9 mouse cellular contexts compared by ENCODE assay signal in genomic region chr17:24723122-24723880, GRCm38 (mm10). TPM values are rescaled to one million over a fixed set of nuclear protein-coding genes. Genes with fewer than 3 reads are reported as not detected.
DNase-seq lines count a peak whose midpoint lies in the region; ATAC-seq and TF ChIP-seq lines count a peak whose summit lies in the region.
"Had no signal": no experiment of that assay in that cellular context is flagged by ENCODE, and none has a peak within 500 bp of the region (broad histone marks: within the 10 kb centered on the region; RNA-seq: fewer than 3 reads in every experiment).

No protein-coding gene starts in this region.

- DNase-seq in heart, postnatal 10 days = no peak
- no peak for DNase-seq in frontal cortex, postnatal 25 days (ENCODE audit: low spot score in 2 of 2)
- no peak for DNase-seq in right cerebral cortex, postnatal 36 days (ENCODE audit: low spot score in 2 of 2)
- no peak for DNase-seq in spleen, postnatal 14 days (ENCODE audit: low spot score in 2 of 2)
- DNase-seq: lung, postnatal 14 days had no signal

- intact Hi-C loops in heart, postnatal 10 days (cut with DNase I) = no loop called here

- H3K4me2 ChIP-seq in heart, embryonic 11.5 days = peak overlapping the region; percentile 88
- peak overlapping the region; percentile 85 for H3K4me2 ChIP-seq in forebrain, embryonic 15.5 days (replicated peaks)
- peak overlapping the region; percentile 71 for H3K4me2 ChIP-seq in liver, embryonic 16.5 days (ENCODE audit: low read depth, low read length)

- no peaks in the 10 kb centered on the region for H3K9me3 ChIP-seq in heart, embryonic 11.5 days (replicated peaks; ENCODE audit: control insufficient read depth, low read length)
- no peaks in the 10 kb centered on the region for H3K9me3 ChIP-seq in E14TG2a.4 (ENCODE audit: low read length)
- H3K9me3 ChIP-seq in forebrain, embryonic 15.5 days = no peaks in the 10 kb centered on the region
- H3K9me3 ChIP-seq in liver, embryonic 16.5 days (replicated peaks; ENCODE audit: control insufficient read depth, low read length) = no peaks in the 10 kb centered on the region

- peaks cover 3% of the 10 kb centered on the region; the same call in 1 of the 2 replicates for H3K27me3 ChIP-seq in heart, embryonic 11.5 days (ENCODE audit: control insufficient read depth, insufficient read depth, low read length)
- no peaks in the 10 kb centered on the region for H3K27me3 ChIP-seq in E14TG2a.4 (ENCODE audit: insufficient read depth, low read length)
- peaks cover 5% of the 10 kb centered on the region; the same call in 1 of the 2 replicates for H3K27me3 ChIP-seq in forebrain, embryonic 15.5 days
- H3K27me3 ChIP-seq in liver, embryonic 16.5 days (ENCODE audit: control insufficient read depth, insufficient read depth, low read depth, low read length) = no peaks in the 10 kb centered on the region; the same call in 1 of the 2 replicates

- H3K27ac ChIP-seq in heart, embryonic 11.5 days (ENCODE audit: low read depth, low read length) = peak overlapping the region; percentile 85
- H3K27ac ChIP-seq in forebrain, embryonic 15.5 days (replicated peaks) = peak overlapping the region; percentile 80; the same call in 1 of the 2 replicates
- H3K27ac ChIP-seq in liver, embryonic 16.5 days (ENCODE audit: low read length) = peak overlapping the region; percentile 90

- 3% methylated on average over 12 of the region's 12 CpGs for WGBS in heart, embryonic 11.5 days (ENCODE audit: insufficient replicate concordance)
- 2% methylated on average over 12 of the region's 12 CpGs for WGBS in forebrain, embryonic 15.5 days
- 1% methylated on average over 12 of the region's 12 CpGs for WGBS in liver, embryonic 16.5 days (ENCODE audit: insufficient replicate concordance)

- ATAC-seq in heart, embryonic 11.5 days (replicated peaks; ENCODE audit: insufficient number of reproducible peaks, low FRiP score, low TSS enrichment) = no peak
- no peak for ATAC-seq in forebrain, embryonic 15.5 days (replicated peaks)
- no peak for ATAC-seq in liver, embryonic 16.5 days (ENCODE audit: low read depth)

- H3K9ac ChIP-seq in heart, embryonic 11.5 days (ENCODE audit: low read depth, low read length) = peak overlapping the region; percentile 95
- H3K9ac ChIP-seq in forebrain, embryonic 15.5 days (replicated peaks) = peak overlapping the region; percentile 95
- H3K9ac ChIP-seq in liver, embryonic 16.5 days (ENCODE audit: low read depth, low read length) = peak overlapping the region; percentile 97

- no peak for TF ChIP-seq CTCF in E14TG2a.4 (conservative IDR thresholded peaks at IDR 0.05; ENCODE audit: low read length)

- peak overlapping the region; percentile 91 for H3K4me3 ChIP-seq in heart, embryonic 11.5 days (ENCODE audit: low read depth, low read length)
- peak overlapping the region; percentile 93 for H3K4me3 ChIP-seq in E14TG2a.4 (replicated peaks; ENCODE audit: low read length)
- peak overlapping the region; percentile 84 for H3K4me3 ChIP-seq in forebrain, embryonic 15.5 days
- H3K4me3 ChIP-seq in liver, embryonic 16.5 days (ENCODE audit: low read depth, low read length) = peak overlapping the region; percentile 93

- peaks cover 12% of the 10 kb centered on the region for H3K36me3 ChIP-seq in heart, embryonic 11.5 days (ENCODE audit: control insufficient read depth, insufficient read depth, low read length)
- H3K36me3 ChIP-seq in E14TG2a.4 (ENCODE audit: insufficient read depth, low read length) = peaks cover 30% of the 10 kb centered on the region
- peaks cover 14% of the 10 kb centered on the region for H3K36me3 ChIP-seq in forebrain, embryonic 15.5 days
- H3K36me3 ChIP-seq in liver, embryonic 16.5 days (ENCODE audit: control insufficient read depth, insufficient read depth) = peaks cover 9% of the 10 kb centered on the region

- H3K4me1 ChIP-seq in heart, embryonic 11.5 days (ENCODE audit: control insufficient read depth, insufficient read depth, low read length) = peaks cover 23% of the 10 kb centered on the region
- peaks cover 50% of the 10 kb centered on the region for H3K4me1 ChIP-seq in E14TG2a.4 (replicated peaks; ENCODE audit: low read depth, low read length)
- H3K4me1 ChIP-seq in forebrain, embryonic 15.5 days = peaks cover 40% of the 10 kb centered on the region
- H3K4me1 ChIP-seq in liver, embryonic 16.5 days (ENCODE audit: control insufficient read depth, low read depth, low read length) = peaks cover 37% of the 10 kb centered on the region

RNA-seq across cellular contexts. Expression of gene Ndufb10, which starts 1.0 kb away (rescaled TPM):
- polyA plus RNA-seq in heart, embryonic 11.5 days (2014; fragmentation: Nextera tagmentation; extraction: Ambion mirVana) = 373 and 401 TPM in 2 replicates
- total RNA-seq in heart, postnatal 10 days (2021) = 100 to 1,000 TPM; 845 to 899 TPM
- 249 and 261 TPM in 2 replicates for polyA plus RNA-seq in forebrain, embryonic 15.5 days (2015; fragmentation: Nextera tagmentation; extraction: Ambion mirVana)
- 168 and 174 TPM in 2 replicates for polyA plus RNA-seq in liver, embryonic 16.5 days (2015; fragmentation: Nextera tagmentation; extraction: Ambion mirVana)

RNA-seq across cellular contexts. Expression of gene Rpl3l, which starts 4.3 kb away (rescaled TPM):
- polyA plus RNA-seq in heart, embryonic 11.5 days (2014; fragmentation: Nextera tagmentation; extraction: Ambion mirVana) = 0.40 and 0.44 TPM in 2 replicates
- 10 to 100 TPM; 67.3 to 69.8 TPM for total RNA-seq in heart, postnatal 10 days (2021)
- not detected in 2 replicates for polyA plus RNA-seq in forebrain, embryonic 15.5 days (2015; fragmentation: Nextera tagmentation; extraction: Ambion mirVana)
- 0.34 TPM in 1 of 2 replicates, not detected in the other for polyA plus RNA-seq in liver, embryonic 16.5 days (2015; fragmentation: Nextera tagmentation; extraction: Ambion mirVana)

RNA-seq across cellular contexts. Expression of gene Rps2, which starts 5.4 kb away (rescaled TPM):
- 1,091 and 1,195 TPM in 2 replicates for polyA plus RNA-seq in heart, embryonic 11.5 days (2014; fragmentation: Nextera tagmentation; extraction: Ambion mirVana)
- 100 to 1,000 TPM; 730 to 736 TPM for total RNA-seq in heart, postnatal 10 days (2021)
- 816 and 846 TPM in 2 replicates for polyA plus RNA-seq in forebrain, embryonic 15.5 days (2015; fragmentation: Nextera tagmentation; extraction: Ambion mirVana)
- polyA plus RNA-seq in liver, embryonic 16.5 days (2015; fragmentation: Nextera tagmentation; extraction: Ambion mirVana) = 868 and 907 TPM in 2 replicates

RNA-seq across cellular contexts. Expression of gene Rnf151, which starts 5.4 kb away (rescaled TPM):
- polyA plus RNA-seq in heart, embryonic 11.5 days (2014; fragmentation: Nextera tagmentation; extraction: Ambion mirVana) = not detected in 2 replicates
- not detected for total RNA-seq in heart, postnatal 10 days (2021)
- polyA plus RNA-seq in forebrain, embryonic 15.5 days (2015; fragmentation: Nextera tagmentation; extraction: Ambion mirVana) = not detected in 2 replicates
- 0.07 TPM in 1 of 2 replicates, not detected in the other for polyA plus RNA-seq in liver, embryonic 16.5 days (2015; fragmentation: Nextera tagmentation; extraction: Ambion mirVana)

RNA-seq across cellular contexts. Expression of gene Msrb1, which starts 13.1 kb away (rescaled TPM):
- 19.5 and 20.9 TPM in 2 replicates for polyA plus RNA-seq in heart, embryonic 11.5 days (2014; fragmentation: Nextera tagmentation; extraction: Ambion mirVana)
- 100 to 1,000 TPM; 123 to 163 TPM for total RNA-seq in heart, postnatal 10 days (2021)
- 20.5 and 22.5 TPM in 2 replicates for polyA plus RNA-seq in forebrain, embryonic 15.5 days (2015; fragmentation: Nextera tagmentation; extraction: Ambion mirVana)
- polyA plus RNA-seq in liver, embryonic 16.5 days (2015; fragmentation: Nextera tagmentation; extraction: Ambion mirVana) = 30.0 and 33.9 TPM in 2 replicates
